Mouse (Mus musculus) kidney, adult 8-10 months (tissue): Measurements from ENCODE around the gene Vegfc.

ENCODE experiments used
- DNase-seq, 2 experiments: peaks; one replicate each; pipeline ENCODE4 v3.0.0; 2022

Gene Vegfc

GRCm38 (mm10) chr8:54077271-54078120, at the start of gene Vegfc:
Gene Vegfc (plus strand): TSS chr8:54077606.
- peak; percentile 16 to 59 for DNase-seq

GRCm38 (mm10) chr8:54034584-54034983, 42.8 kb upstream of the Vegfc start:
- DNase-seq = no peak

GRCm38 (mm10) chr8:54042601-54043000, 34.8 kb upstream of the Vegfc start:
- no peak for DNase-seq

- DNase-seq = no peak
Measured at GRCm38 (mm10) chr8:54043468-54043867, 33.9 kb upstream of the Vegfc start.

GRCm38 (mm10) chr8:54053210-54053609, 24.2 kb upstream of the Vegfc start:
- DNase-seq = no peak

GRCm38 (mm10) chr8:54065492-54065891, 11.9 kb upstream of the Vegfc start:
- no peak for DNase-seq

GRCm38 (mm10) chr8:54076301-54076700, 1.1 kb upstream of the Vegfc start:
- DNase-seq = no peak

GRCm38 (mm10) chr8:54076791-54077270, 575 bp upstream of the Vegfc start:
- peak; percentile 36 to 51 for DNase-seq

GRCm38 (mm10) chr8:54078121-54078440, 675 bp downstream of the Vegfc start:
- peak; percentile 58 to 72 for DNase-seq

GRCm38 (mm10) chr8:54079001-54079400, 1.6 kb downstream of the Vegfc start:
- DNase-seq = no peak

GRCm38 (mm10) chr8:54079601-54080000, 2.2 kb downstream of the Vegfc start:
- peak in 1 of 2 experiments; percentile 0 for DNase-seq

- peak; percentile 50 to 61 for DNase-seq
Measured at GRCm38 (mm10) chr8:54085896-54086295, 8.5 kb downstream of the Vegfc start.

GRCm38 (mm10) chr8:54087114-54087513, 9.7 kb downstream of the Vegfc start:
- DNase-seq = no peak

GRCm38 (mm10) chr8:54089204-54089603, 11.8 kb downstream of the Vegfc start:
- DNase-seq = no peak

GRCm38 (mm10) chr8:54089901-54090300, 12.5 kb downstream of the Vegfc start:
- no peak for DNase-seq

- DNase-seq = no peak
Measured at GRCm38 (mm10) chr8:54100058-54100457, 22.7 kb downstream of the Vegfc start.

GRCm38 (mm10) chr8:54114581-54114980, 37.2 kb downstream of the Vegfc start:
- no peak for DNase-seq

- DNase-seq = no peak
Measured at GRCm38 (mm10) chr8:54120115-54120514, 42.7 kb downstream of the Vegfc start.

- no peak for DNase-seq
Measured at GRCm38 (mm10) chr8:54121942-54122341, 44.5 kb downstream of the Vegfc start.

GRCm38 (mm10) chr8:54122345-54122744, 44.9 kb downstream of the Vegfc start:
- DNase-seq = no peak

GRCm38 (mm10) chr8:54130558-54130957, 53.2 kb downstream of the Vegfc start:
- no peak for DNase-seq

GRCm38 (mm10) chr8:54153240-54153639, 75.8 kb downstream of the Vegfc start:
- peak; percentile 26 to 67 for DNase-seq

GRCm38 (mm10) chr8:54163505-54163904, 86.1 kb downstream of the Vegfc start:
- no peak for DNase-seq

- no peak for DNase-seq
Measured at GRCm38 (mm10) chr8:54185336-54185735, 107.9 kb downstream of the Vegfc start.

GRCm38 (mm10) chr8:54185927-54186326, 108.5 kb downstream of the Vegfc start:
- DNase-seq = no peak
